Mouse (Mus musculus) limb, embryonic 15.5 days (tissue): Measurements from ENCODE around the gene Nek9. TPM values are rescaled to one million over a fixed set of nuclear protein-coding genes. Genes with fewer than 3 reads are reported as not detected.

Experiments
- ATAC-seq: fragments of 200-750 bp; cut with Nextera tagmentation; 2 replicates; pipeline ENCODE4 v1.8.0; 2017; ENCODE audit warnings: low read depth, moderate TSS enrichment; ENCODE audit not compliant: insufficient number of reproducible peaks, low FRiP score, low TSS enrichment
- H3K27ac ChIP-seq: fragments of 300-500 bp; sonication (generic); 2 replicates; pipeline ENCODE4 v1.5.1; 2015; ENCODE audit warnings: moderate library complexity, mild to moderate bottlenecking, inconsistent platforms
- H3K27me3 ChIP-seq: fragments of 300-500 bp; sonication (generic); 2 replicates; pipeline ENCODE4 v1.6.1; 2015; ENCODE audit warnings: inconsistent platforms
- H3K36me3 ChIP-seq: fragments of 300-500 bp; sonication (generic); 2 replicates; pipeline ENCODE4 v1.6.1; 2015; ENCODE audit warnings: inconsistent platforms
- H3K4me1 ChIP-seq: fragments of 300-500 bp; sonication (generic); 2 replicates; pipeline ENCODE4 v1.6.1; 2015; ENCODE audit warnings: inconsistent platforms
- H3K4me2 ChIP-seq: fragments of 300-500 bp; sonication (generic); 2 replicates; pipeline ENCODE4 v1.6.1; 2015; ENCODE audit warnings: mild to moderate bottlenecking, inconsistent platforms
- H3K4me3 ChIP-seq: fragments of 300-500 bp; sonication (generic); 2 replicates; pipeline ENCODE4 v1.5.1; 2015; ENCODE audit warnings: mild to moderate bottlenecking, inconsistent platforms
- H3K9ac ChIP-seq: fragments of 300-500 bp; sonication (generic); 2 replicates; pipeline ENCODE4 v1.6.1; 2015; ENCODE audit warnings: inconsistent platforms
- H3K9me3 ChIP-seq: fragments of 300-500 bp; sonication (generic); 2 replicates; pipeline ENCODE4 v1.6.1; 2016; ENCODE audit warnings: inconsistent platforms
- WGBS: fragments of 180-500 bp; shearing (Covaris S2); methylation state at CpG from one replicate; pipeline ENCODE4 v1.1.7; 2015; 5-methylcytosine and 5-hydroxymethylcytosine counted together
- polyA plus RNA-seq: library from polyadenylated mRNA; unstranded; fragments of >200 nt; fragmentation: Nextera tagmentation; extraction: Ambion mirVana; gene quantifications from 2 replicates; pipeline ENCODE4 v1.2.1, GENCODE M21; 2015

The Nek9 gene
- 17.4 and 23.1 TPM in 2 replicates for polyA plus RNA-seq

GRCm38 (mm10) chr12:85339243-85339729 is at the start of gene Nek9:
Gene Nek9 (minus strand): TSS chr12:85339362.
- 0% methylated on average over 36 of the region's 36 CpGs for WGBS
- H3K36me3 ChIP-seq = peaks cover 22% of the 10 kb centered on the region
- H3K9me3 ChIP-seq = no peaks in the 10 kb centered on the region
- no peaks in the 10 kb centered on the region for H3K27me3 ChIP-seq
- peak within 1 kb of the TSS; percentile 97 for H3K4me3 ChIP-seq
- peak within 1 kb of the TSS; percentile 93 for H3K27ac ChIP-seq
- peak; percentile 82; the same call in 1 of the 2 replicates for ATAC-seq
- H3K9ac ChIP-seq = peak within 1 kb of the TSS; percentile 97
- H3K4me2 ChIP-seq = peak within 1 kb of the TSS; percentile 56
- H3K4me1 ChIP-seq = peaks cover 22% of the 10 kb centered on the region

DNA sequence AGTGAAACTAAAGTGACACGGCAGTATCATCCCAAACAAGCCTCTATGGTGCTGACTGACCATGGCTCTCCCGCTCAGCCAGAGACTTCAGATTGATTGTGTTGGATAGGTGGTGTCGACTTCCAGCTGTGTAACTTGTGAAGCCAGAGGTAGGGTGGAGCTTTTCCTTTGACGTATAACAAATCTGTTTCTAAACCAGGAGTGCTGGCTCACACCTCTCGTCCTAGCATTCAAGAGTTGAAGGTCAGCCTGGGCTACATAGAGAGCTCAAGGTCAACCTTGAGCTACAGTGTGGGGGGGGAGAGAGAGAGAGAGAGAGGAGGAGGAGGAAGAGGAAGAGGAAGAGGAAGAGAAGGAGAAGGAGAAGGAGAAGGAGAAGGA is 46.8 kb upstream of the Nek9 start:
- 48% methylated on average over 5 of the region's 5 CpGs for WGBS
- H3K4me3 ChIP-seq = no peak overlapping the region
- no peak for ATAC-seq
- H3K4me2 ChIP-seq = no peak overlapping the region
- H3K9me3 ChIP-seq = no peaks in the 10 kb centered on the region
- H3K36me3 ChIP-seq = no peaks in the 10 kb centered on the region
- H3K27ac ChIP-seq = no peak overlapping the region
- H3K9ac ChIP-seq = no peak overlapping the region
- H3K27me3 ChIP-seq = no peaks in the 10 kb centered on the region
- 0 out of 2 replicates have a peak, but pooled peaks cover 4% of the 10 kb centered on the region for H3K4me1 ChIP-seq

DNA sequence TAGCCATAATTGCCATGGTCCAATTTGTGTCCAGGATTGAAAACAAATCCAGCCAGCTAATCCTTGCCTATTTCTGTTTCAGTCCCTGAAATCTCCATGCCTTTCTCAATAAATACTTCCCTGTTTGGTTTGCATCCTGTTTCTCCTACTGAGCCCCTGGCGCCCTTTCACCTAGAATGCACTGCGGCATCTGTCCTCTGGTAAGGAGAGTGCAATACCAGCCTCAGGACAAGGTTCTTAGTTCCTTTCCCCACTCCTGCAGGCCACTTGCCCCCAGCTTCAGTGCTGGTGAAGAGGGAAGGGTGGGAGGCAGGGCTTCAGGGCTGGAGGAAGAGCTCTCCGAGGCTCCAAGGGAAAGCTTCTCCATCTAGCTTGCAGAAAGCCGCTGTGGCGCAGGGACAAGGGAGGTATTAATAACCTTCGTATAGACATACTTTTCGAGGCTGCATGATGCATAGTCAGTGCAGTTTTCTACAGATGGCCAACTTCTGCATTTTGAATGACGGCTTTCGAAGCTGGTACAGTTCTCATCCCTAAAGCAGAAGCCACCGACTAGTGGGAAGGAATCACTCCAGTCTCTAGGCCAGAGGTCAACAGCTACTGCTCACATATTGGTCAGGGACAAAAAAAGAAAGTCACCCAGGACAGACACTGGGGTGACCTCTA is 46.3 kb upstream of the Nek9 start:
- Histone ChIP-seq H3K4me2 (no peak overlapping the region), H3K27ac (no peak overlapping the region), H3K36me3 (no peaks in the 10 kb centered on the region), H3K9ac (no peak overlapping the region), H3K4me1 (0 out of 2 replicates have a peak, but pooled peaks cover 4% of the 10 kb centered on the region), H3K9me3 (no peaks in the 10 kb centered on the region), H3K27me3 (no peaks in the 10 kb centered on the region), H3K4me3 (no peak overlapping the region)
- 70% methylated on average over 10 of the region's 10 CpGs for WGBS
- no peak for ATAC-seq

DNA sequence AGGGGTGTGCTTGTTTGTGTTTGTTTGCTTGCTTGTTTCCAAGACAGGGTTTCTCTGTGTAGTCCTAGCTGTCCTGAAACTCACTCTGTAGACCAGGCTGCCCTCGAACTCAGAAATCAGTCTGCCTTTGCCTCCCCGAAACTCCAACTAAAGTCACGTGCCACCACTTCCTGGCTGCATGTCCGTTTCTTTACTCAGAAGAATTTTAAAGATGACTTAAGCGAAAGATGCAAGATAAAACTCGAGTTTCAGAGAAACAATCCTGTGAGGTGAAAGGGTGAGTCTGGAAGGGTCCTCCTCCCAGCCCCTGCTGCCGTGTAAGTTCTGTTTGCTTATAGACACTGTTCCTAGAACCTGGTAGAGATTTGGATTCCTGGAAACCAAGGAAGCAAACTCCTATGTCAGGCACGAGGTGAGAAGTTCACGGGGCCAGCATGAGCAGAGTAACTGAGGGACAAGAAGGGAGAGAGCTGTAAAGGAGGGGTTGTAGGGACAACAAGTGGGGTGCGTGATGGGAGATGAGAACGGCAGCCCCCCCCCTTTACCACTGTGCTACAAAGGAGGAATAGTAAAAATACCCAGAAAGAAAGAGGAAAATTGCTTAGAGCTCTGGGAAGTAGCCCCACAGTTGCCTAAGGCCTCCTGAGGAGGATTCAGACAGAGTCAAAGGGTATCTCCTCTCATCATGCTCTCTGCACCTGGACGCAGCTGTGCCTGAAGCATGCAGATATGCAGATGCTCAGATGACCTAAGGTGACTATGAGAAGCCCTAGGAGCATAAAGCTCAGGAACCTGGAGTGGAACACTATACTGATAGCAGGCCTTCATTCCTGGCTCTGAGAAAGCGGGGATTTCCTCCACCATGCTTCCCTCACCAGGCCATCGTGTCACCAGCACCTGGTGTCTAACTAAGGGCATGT is 43.9 kb upstream of the Nek9 start:
- Histone ChIP-seq H3K4me2 (no peak overlapping the region), H3K4me1 (0 out of 2 replicates have a peak, but pooled peaks cover 4% of the 10 kb centered on the region), H3K27ac (no peak overlapping the region), H3K4me3 (no peak overlapping the region), H3K9ac (no peak overlapping the region), H3K36me3 (no peaks in the 10 kb centered on the region), H3K27me3 (no peaks in the 10 kb centered on the region), H3K9me3 (no peaks in the 10 kb centered on the region)
- ATAC-seq = no peak
- WGBS = 73% methylated on average over 14 of the region's 14 CpGs

DNA sequence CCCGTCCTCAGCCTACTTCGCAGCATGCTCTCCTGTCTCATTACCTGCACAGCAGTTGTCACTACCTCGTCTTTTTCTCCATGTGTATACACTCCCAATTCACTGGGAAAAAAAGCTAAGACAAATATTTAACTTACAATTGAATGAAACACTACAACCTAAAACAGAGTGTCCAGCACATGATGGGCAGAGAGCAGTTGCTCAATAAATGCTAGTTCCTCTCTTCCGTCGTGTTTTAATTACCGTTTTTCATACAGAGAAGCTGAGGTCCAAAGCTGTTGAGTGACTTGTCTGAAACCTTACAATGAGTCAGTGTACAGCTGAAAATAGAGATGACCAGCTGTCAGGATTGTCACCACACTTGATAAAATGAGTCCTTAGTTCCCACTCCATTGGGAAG is 42.4 kb upstream of the Nek9 start:
- no peak overlapping the region for H3K27ac ChIP-seq
- no peaks in the 10 kb centered on the region for H3K27me3 ChIP-seq
- H3K9me3 ChIP-seq = no peaks in the 10 kb centered on the region
- 90% methylated on average over 6 of the region's 6 CpGs for WGBS
- 0 out of 2 replicates have a peak, but pooled peaks cover 4% of the 10 kb centered on the region for H3K4me1 ChIP-seq
- H3K36me3 ChIP-seq = no peaks in the 10 kb centered on the region
- H3K4me3 ChIP-seq = no peak overlapping the region
- no peak for ATAC-seq
- no peak overlapping the region for H3K9ac ChIP-seq
- H3K4me2 ChIP-seq = no peak overlapping the region

GRCm38 (mm10) chr12:85380942-85381341 is 41.8 kb upstream of the Nek9 start:
- Histone ChIP-seq H3K36me3 (no peaks in the 10 kb centered on the region), H3K4me3 (no peak overlapping the region), H3K27me3 (no peaks in the 10 kb centered on the region), H3K9ac (no peak overlapping the region), H3K27ac (no peak overlapping the region), H3K4me2 (no peak overlapping the region), H3K4me1 (0 out of 2 replicates have a peak, but pooled peaks cover 4% of the 10 kb centered on the region), H3K9me3 (no peaks in the 10 kb centered on the region)
- no peak for ATAC-seq
- 73% methylated on average over 7 of the region's 7 CpGs for WGBS

GRCm38 (mm10) chr12:85380308-85380707 is 41.1 kb upstream of the Nek9 start:
- H3K4me3 ChIP-seq = no peak overlapping the region
- no peaks in the 10 kb centered on the region for H3K36me3 ChIP-seq
- no peaks in the 10 kb centered on the region for H3K27me3 ChIP-seq
- H3K9ac ChIP-seq = no peak overlapping the region
- WGBS = 72% methylated on average over 1 of the region's 1 CpGs
- no peaks in the 10 kb centered on the region for H3K9me3 ChIP-seq
- no peak overlapping the region for H3K27ac ChIP-seq
- no peak for ATAC-seq
- no peak overlapping the region for H3K4me2 ChIP-seq
- H3K4me1 ChIP-seq = 0 out of 2 replicates have a peak, but pooled peaks cover 5% of the 10 kb centered on the region

DNA sequence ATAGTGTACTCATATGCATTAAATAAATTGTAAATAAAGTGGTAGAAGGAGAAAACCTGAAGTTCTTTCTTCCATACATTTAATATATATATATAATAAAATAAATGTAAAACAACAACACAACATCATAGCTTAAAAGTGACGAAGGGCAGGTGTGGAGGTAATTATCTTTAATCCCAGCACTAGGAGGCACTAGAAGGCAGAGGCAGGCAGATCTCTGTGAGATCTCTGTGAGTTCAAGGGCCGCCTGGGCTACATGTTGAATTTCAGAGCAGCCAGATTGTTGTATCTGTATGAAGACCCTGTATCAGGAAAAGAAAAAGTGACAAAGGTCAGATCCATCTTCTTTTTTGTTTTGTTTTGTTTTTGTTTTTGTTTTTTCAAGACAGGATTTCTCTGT is 39.1 kb upstream of the Nek9 start:
- H3K27me3 ChIP-seq = no peaks in the 10 kb centered on the region
- peaks cover 5% of the 10 kb centered on the region; the same call in 1 of the 2 replicates for H3K4me1 ChIP-seq
- no peaks in the 10 kb centered on the region for H3K36me3 ChIP-seq
- H3K9me3 ChIP-seq = no peaks in the 10 kb centered on the region
- H3K4me2 ChIP-seq = no peak overlapping the region
- H3K4me3 ChIP-seq = no peak overlapping the region
- no peak overlapping the region for H3K27ac ChIP-seq
- H3K9ac ChIP-seq = no peak overlapping the region
- WGBS = 89% methylated on average over 2 of the region's 2 CpGs
- ATAC-seq = no peak

DNA sequence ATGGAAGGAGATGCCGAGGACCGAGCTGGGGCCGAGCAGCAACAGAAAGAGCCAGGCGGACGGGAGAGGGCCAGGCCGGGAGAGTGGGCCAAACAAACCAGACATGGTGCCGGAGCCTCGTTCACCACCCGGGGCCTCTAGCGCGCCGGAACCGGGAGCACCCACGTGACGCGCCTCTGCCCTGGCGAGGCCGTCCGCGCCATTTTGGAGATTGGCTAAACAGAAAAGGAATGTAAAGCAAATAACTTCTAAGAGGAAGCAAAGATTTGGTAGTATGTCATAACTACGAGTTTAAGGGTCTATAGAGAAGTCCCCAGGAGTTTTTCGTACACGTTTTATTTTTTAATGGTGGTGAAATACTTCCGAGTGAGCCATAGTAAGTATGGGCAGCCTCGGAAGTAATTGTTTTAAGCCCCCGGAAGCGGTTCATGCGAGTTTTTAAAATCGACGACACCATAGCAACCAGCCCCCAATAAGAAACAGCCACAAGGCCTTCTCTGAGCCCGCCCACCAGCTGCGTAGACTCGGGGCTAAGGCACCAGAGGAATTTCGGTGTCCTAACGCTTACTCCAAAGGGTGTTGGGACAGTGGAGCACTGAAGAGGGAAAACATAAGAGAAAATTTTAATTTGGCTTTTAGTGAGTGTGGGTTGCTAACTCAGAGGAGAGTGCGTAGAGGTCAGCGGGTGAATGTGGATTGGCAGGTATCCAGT is 35.6 kb upstream of the Nek9 start, which contains the start of gene Tmed10:
TSS of gene Tmed10 (minus strand) at position 287 of the 712 bp plus-strand sequence.
- H3K36me3 ChIP-seq = no peaks in the 10 kb centered on the region
- peak within 1 kb of the TSS; percentile 47 for H3K4me2 ChIP-seq
- H3K27ac ChIP-seq = peak within 1 kb of the TSS; percentile 90
- H3K4me3 ChIP-seq = peak within 1 kb of the TSS; percentile 80
- H3K4me1 ChIP-seq = peaks cover 17% of the 10 kb centered on the region
- H3K27me3 ChIP-seq = no peaks in the 10 kb centered on the region
- peak within 1 kb of the TSS; percentile 81 for H3K9ac ChIP-seq
- ATAC-seq = peak; percentile 91
- no peaks in the 10 kb centered on the region for H3K9me3 ChIP-seq
- under 1% methylated on average over 37 of the region's 37 CpGs for WGBS

DNA sequence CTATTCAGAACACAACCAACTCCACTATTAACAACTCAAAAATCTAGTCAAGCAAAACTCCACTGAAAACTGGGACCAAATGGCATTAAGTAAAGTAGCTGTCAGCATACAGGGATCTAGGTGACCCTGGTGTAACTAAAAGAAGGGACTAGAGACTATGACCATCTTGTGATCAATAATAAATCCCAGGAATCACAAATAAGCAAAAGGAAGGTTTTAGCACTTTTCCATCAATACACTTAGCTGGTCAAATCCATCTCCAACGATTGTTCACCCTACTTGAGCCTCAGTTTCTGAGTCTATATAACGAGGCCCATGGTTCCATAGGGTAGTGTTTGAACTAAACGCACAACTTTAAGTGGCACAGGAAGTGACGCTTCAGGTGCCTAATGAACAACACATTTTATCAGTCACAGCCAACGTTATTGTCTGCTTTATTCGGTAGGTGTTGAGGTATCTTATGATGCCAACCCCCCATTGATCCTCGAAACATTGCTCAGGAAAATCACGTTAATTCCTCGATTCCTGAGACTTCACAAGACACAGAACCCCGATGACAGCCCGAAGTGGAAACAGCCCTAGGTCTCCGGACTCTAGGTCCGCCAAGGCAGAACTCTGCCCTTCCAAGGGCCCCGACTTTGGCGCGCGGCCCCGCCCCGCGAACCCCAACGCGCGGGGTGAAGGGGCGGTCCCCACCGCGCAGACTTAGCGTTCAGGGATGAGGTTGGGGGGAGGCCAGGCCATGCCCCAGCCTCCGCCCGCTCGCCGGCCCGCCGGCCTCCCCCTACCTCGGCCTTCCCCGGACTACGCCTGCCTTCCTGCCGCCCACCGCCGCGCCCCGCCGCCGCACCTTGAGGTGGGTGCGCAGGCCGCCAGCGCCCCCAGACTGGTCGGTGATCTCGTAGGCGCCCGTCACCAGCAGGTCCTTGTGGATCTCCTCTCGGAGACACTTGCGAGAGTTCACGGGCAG is 34.7 kb upstream of the Nek9 start:
- ATAC-seq = peak; percentile 81
- Histone ChIP-seq H3K27ac (peak overlapping the region; percentile 90), H3K4me3 (peak overlapping the region; percentile 80), H3K9ac (peak overlapping the region; percentile 81), H3K4me1 (peaks cover 17% of the 10 kb centered on the region), H3K9me3 (no peaks in the 10 kb centered on the region), H3K4me2 (peak overlapping the region; percentile 47), H3K36me3 (no peaks in the 10 kb centered on the region), H3K27me3 (no peaks in the 10 kb centered on the region)
- under 1% methylated on average over 52 of the region's 53 CpGs for WGBS
